Mouse (Mus musculus) ES-Bruce4 (cell line): ENCODE results near the gene Ubl7.

Experiments
- CTCF ChIP-seq: IDR thresholded peaks from one replicate; pipeline ENCODE4 v1.8.1; 2011; ENCODE audit warnings: low read depth, low read length
- EP300 ChIP-seq: IDR thresholded peaks from 2 replicates; pipeline ENCODE4 v1.6.1; 2011; ENCODE audit warnings: low read depth, low read length; ENCODE audit not compliant: insufficient read depth
- POLR2A ChIP-seq: IDR thresholded peaks from one replicate; pipeline ENCODE4 v1.8.1; 2011; ENCODE audit warnings: low read length; ENCODE audit not compliant: insufficient read depth

DNA sequence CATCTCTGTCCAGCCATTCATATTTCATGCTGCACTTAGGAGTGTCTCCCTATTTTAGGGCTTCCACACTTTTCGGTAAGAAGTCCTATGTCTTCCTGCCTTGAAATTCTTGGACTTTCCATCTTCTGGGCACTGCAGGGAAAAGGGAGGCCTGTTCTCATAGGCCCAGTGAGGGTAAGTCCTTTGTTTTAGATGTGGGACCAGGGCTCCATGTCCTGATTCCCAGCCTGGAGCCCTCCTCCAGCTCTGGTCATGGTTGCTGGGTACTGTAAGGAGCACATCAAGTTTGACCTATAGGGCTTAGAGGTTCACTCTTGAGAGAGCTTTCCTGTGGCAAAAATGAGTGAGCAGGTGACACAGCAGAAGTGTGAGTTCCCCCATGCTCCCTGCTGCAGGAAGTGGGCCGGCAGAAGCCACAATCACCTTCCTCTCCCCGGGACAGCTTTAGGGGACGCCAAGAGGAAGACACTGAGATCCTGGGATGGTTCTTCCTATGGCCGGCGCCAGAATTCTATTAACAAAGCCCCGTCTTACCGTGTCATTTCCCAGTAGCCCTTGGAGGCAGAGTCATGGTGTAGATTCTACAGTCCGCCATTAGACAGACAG lies 57.5 kb downstream of the Ubl7 start:
- no peak for TF ChIP-seq POLR2A
- TF ChIP-seq CTCF: no peak
- TF ChIP-seq EP300: no peak
